Mouse (Mus musculus) spleen, postnatal 10 days (tissue): Measurements from ENCODE around the gene Dennd5a.
A peak's percentile ranks its signal among the peaks of the same experiment; 100 is the strongest.
"Not testable (repeated sequence)": the region's sequence is repeated elsewhere in the genome, so short reads cannot be mapped to it uniquely, and the experiment has no call there.

Source experiments
- DNase-seq, 2 experiments: peaks; one replicate each; pipeline ENCODE4 v3.0.0; 2021 to 2022; ENCODE audit warnings: low spot score in 2 of 2

Dennd5a gene

GRCm38 (mm10) chr7:109959716-109960612 is at the start of gene Dennd5a:
Gene Dennd5a (minus strand): TSS chr7:109960470.
- peak; percentile 68 to 69 for DNase-seq

- DNase-seq: no peak
These were observed 48.8 kb upstream of the Dennd5a start for GRCm38 (mm10) chr7:110009084-110009483.

GRCm38 (mm10) chr7:110008513-110008912 is 48.2 kb upstream of the Dennd5a start:
- DNase-seq: peak in 1 of 2 experiments; percentile 26

- peak in 1 of 2 experiments; percentile 15 for DNase-seq
These were observed 46.4 kb upstream of the Dennd5a start for GRCm38 (mm10) chr7:110006471-110007195.

- no peak for DNase-seq
These were observed 45.7 kb upstream of the Dennd5a start for GRCm38 (mm10) chr7:110005976-110006375.

- DNase-seq: peak in 1 of 2 experiments; percentile 26
These were observed 42.7 kb upstream of the Dennd5a start for GRCm38 (mm10) chr7:110002968-110003367.

- DNase-seq: no peak
These were observed 41.8 kb upstream of the Dennd5a start for GRCm38 (mm10) chr7:110002092-110002491.

GRCm38 (mm10) chr7:109998388-109998787 is 38.1 kb upstream of the Dennd5a start:
- no peak for DNase-seq

GRCm38 (mm10) chr7:109993157-109993959 is 33.1 kb upstream of the Dennd5a start:
- no peak for DNase-seq

GRCm38 (mm10) chr7:109991286-109991685 is 31.0 kb upstream of the Dennd5a start:
- no peak for DNase-seq

- DNase-seq: peak in 1 of 2 experiments; percentile 23
These were observed 26.5 kb upstream of the Dennd5a start, which contains the start of gene Tmem41b for GRCm38 (mm10) chr7:109986775-109987174. Gene Tmem41b (minus strand): TSS chr7:109986929.

GRCm38 (mm10) chr7:109986133-109986669 is 25.9 kb upstream of the Dennd5a start:
- DNase-seq: peak; percentile 99 to 100

- DNase-seq: no peak
These were observed 25.4 kb upstream of the Dennd5a start for GRCm38 (mm10) chr7:109985661-109986132.

GRCm38 (mm10) chr7:109984608-109985007 is 24.3 kb upstream of the Dennd5a start:
- DNase-seq: not testable (repeated sequence)

GRCm38 (mm10) chr7:109977131-109977530 is 16.9 kb upstream of the Dennd5a start:
- peak in 1 of 2 experiments; percentile 55 for DNase-seq

- no peak for DNase-seq
These were observed 15.9 kb upstream of the Dennd5a start for GRCm38 (mm10) chr7:109975966-109976715.

GRCm38 (mm10) chr7:109969542-109969941 is 9.3 kb upstream of the Dennd5a start:
- no peak for DNase-seq

GRCm38 (mm10) chr7:109968924-109969450 is 8.7 kb upstream of the Dennd5a start:
- DNase-seq: peak in 1 of 2 experiments; percentile 23

- peak in 1 of 2 experiments; percentile 28 for DNase-seq
These were observed 7.7 kb upstream of the Dennd5a start for GRCm38 (mm10) chr7:109967805-109968579.
